Mouse (Mus musculus) neutrophil, adult 5-6 weeks (primary cell): ENCODE measurements around the gene Gdpd3. TPM values are rescaled to one million over a fixed set of nuclear protein-coding genes. Genes with fewer than 3 reads are reported as not detected.

Experiments
- ATAC-seq: fragments of 151-379, 151-347 bp; 2 replicates; pipeline ENCODE4 v1.8.0; 2017; ENCODE audit warnings: mild to moderate bottlenecking, moderate TSS enrichment; ENCODE audit not compliant: insufficient number of reproducible peaks, poor library complexity, low FRiP score, severe bottlenecking; ENCODE audit errors: extremely low read depth
- total RNA-seq: library from RNA; stranded (forward); fragments of 200-1000 nt; gene quantifications from 2 replicates; pipeline ENCODE4 v1.2.3, GENCODE M21; 2017

Gdpd3 gene
- total RNA-seq, 1 experiment from 2014 or later, result 25.8 TPM

DNA sequence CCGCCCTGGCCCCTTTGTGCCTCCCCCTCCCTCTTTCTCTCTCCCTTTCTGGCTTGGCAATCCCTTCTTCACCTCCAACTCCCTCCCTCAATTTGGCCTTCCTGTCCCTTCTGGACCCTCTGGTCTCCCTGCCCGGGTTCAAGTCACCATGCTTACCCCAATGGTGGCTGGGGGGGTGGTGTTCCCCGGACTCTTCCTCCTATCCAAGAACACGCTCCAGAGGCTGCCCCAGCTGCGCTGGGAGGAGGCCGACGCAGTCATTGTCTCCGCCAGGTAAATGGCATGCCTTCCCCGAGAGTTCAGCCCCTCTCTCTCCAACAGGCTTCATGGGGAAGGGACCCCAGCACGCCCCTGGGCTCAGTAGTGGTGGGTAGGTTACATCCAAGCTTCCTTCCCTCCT, 57.8 kb downstream of the Gdpd3 start:
- ATAC-seq, result no peak

Other genes with a start within 250 kb of the Gdpd3 start
- gene Eif3c, start 199.9 kb upstream of the Gdpd3 start, total RNA-seq, result 93.6 and 99.5 TPM in 2 replicates
- gene Apobr, start 181.4 kb upstream of the Gdpd3 start, total RNA-seq, result 90.5 and 117 TPM in 2 replicates
- gene Cln3, start 180.5 kb upstream of the Gdpd3 start, total RNA-seq, result 97.2 and 102 TPM in 2 replicates
- 0.86 and 1.4 TPM in 2 replicates for gene Il27, start 171.4 kb upstream of the Gdpd3 start, total RNA-seq
- 6.9 and 9.5 TPM in 2 replicates for gene Nupr1, start 135.5 kb upstream of the Gdpd3 start, total RNA-seq
- 43.8 and 56.5 TPM in 2 replicates for gene Sgf29, start 117.0 kb upstream of the Gdpd3 start, total RNA-seq
- gene Sult1a1, start 89.9 kb upstream of the Gdpd3 start, total RNA-seq, result 0.93 and 1.1 TPM in 2 replicates
- gene Bola2, start 70.9 kb upstream of the Gdpd3 start, total RNA-seq, result 27.4 and 28.0 TPM in 2 replicates
- 3.3 and 4.2 TPM in 2 replicates for gene Slx1b, start 70.5 kb upstream of the Gdpd3 start, total RNA-seq
- 1,403 and 1,487 TPM in 2 replicates for gene Coro1a, start 58.5 kb upstream of the Gdpd3 start, total RNA-seq
- gene Mapk3, start 6.7 kb upstream of the Gdpd3 start, total RNA-seq, result 48.8 and 51.2 TPM in 2 replicates
- 367 and 379 TPM in 2 replicates for gene Ypel3, start 10.6 kb downstream of the Gdpd3 start, total RNA-seq
- 14.4 and 19.8 TPM in 2 replicates for gene Tbx6, start 15.1 kb downstream of the Gdpd3 start, total RNA-seq
- gene Ppp4c, start 26.2 kb downstream of the Gdpd3 start, total RNA-seq, result 210 and 221 TPM in 2 replicates
- gene Fam57b, start 31.3 kb downstream of the Gdpd3 start, total RNA-seq, result not detected in 2 replicates
- gene 4930451I11Rik, start 65.3 kb downstream of the Gdpd3 start, total RNA-seq, result not detected in 2 replicates
- not detected in 2 replicates for gene Doc2a, start 81.1 kb downstream of the Gdpd3 start, total RNA-seq
- 37.7 and 46.2 TPM in 2 replicates for gene Hirip3, start 95.6 kb downstream of the Gdpd3 start, total RNA-seq
- gene Ino80e, start 96.0 kb downstream of the Gdpd3 start, total RNA-seq, result 44.6 and 46.8 TPM in 2 replicates
- 73.7 and 93.1 TPM in 2 replicates for gene Taok2, start 118.4 kb downstream of the Gdpd3 start, total RNA-seq
- 32.3 and 32.6 TPM in 2 replicates for gene Tmem219, start 156.6 kb downstream of the Gdpd3 start, total RNA-seq
- gene Kctd13, start 162.5 kb downstream of the Gdpd3 start, total RNA-seq, result 29.1 and 32.8 TPM in 2 replicates
- gene Asphd1, start 183.2 kb downstream of the Gdpd3 start, total RNA-seq, result not detected in 2 replicates
- 1.7 and 2.9 TPM in 2 replicates for gene Sez6l2, start 184.2 kb downstream of the Gdpd3 start, total RNA-seq
- 59.1 and 66.1 TPM in 2 replicates for gene Cdipt, start 209.6 kb downstream of the Gdpd3 start, total RNA-seq
- 2.2 and 2.3 TPM in 2 replicates for gene Cdiptos, start 209.8 kb downstream of the Gdpd3 start, total RNA-seq
- gene Mvp, start 248.3 kb downstream of the Gdpd3 start, total RNA-seq, result 106 and 110 TPM in 2 replicates